Mouse (Mus musculus): ENCODE results near the gene Cluh. TPM values are rescaled to one million over a fixed set of nuclear protein-coding genes. Genes with fewer than 3 reads are reported as not detected.
A peak's percentile ranks its signal among the peaks of the same experiment; 100 is the strongest.

Gene Cluh
- 25.5 and 26.2 TPM in 2 replicates for polyA plus RNA-seq (2016; fragmentation: Nextera tagmentation; extraction: Ambion mirVana)

DNA sequence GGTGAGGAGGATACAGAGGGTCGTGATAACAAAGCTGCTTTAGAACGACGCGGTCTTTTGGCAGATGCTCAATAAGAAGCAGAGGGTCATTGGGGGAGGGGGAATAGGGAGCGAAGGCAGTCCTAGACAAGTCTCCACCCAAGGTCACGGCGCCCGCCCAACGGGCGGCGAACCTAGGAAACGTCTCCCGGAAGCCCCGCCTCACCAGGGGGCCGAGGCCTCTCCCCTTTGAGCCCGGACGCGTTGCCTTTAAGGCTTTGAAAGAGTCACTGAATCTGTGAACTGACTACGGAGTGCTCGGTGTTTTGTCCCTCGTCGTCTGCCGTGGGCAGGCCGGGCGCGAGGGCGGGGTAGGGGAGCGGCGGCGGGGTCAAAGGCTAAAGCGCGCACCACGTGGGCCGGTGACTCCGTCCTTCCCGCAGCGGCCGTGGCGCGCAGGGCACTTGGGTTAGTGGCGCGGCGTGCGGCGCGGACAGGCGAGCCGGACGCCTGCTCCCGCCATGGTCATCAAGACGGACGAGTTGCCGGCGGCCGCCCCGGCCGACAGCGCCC is at the start of gene Cluh:
TSS of gene Cluh (plus strand) at position 401 of the 552 bp plus-strand sequence.
- peak; percentile 96 for DNase-seq (ENCODE audit: low spot score)
- H3K27ac ChIP-seq (replicated peaks), result peak within 1 kb of the TSS; percentile 89
- peaks cover 54% of the 10 kb centered on the region for H3K4me1 ChIP-seq
- peak within 1 kb of the TSS; percentile 86 for H3K4me3 ChIP-seq
- H3K9me3 ChIP-seq (replicated peaks), result no peaks in the 10 kb centered on the region
- no peaks in the 10 kb centered on the region for H3K36me3 ChIP-seq
- peaks cover 5% of the 10 kb centered on the region; the same call in 1 of the 2 replicates for H3K27me3 ChIP-seq (ENCODE audit: low read depth, poor library complexity, severe bottlenecking)
- WGBS, result under 1% methylated on average over 58 of the region's 58 CpGs

- Histone ChIP-seq H3K36me3 (no peaks in the 10 kb centered on the region), H3K27ac (replicated peaks) (no peak overlapping the region), H3K4me1 (no peaks in the 10 kb centered on the region), H3K9me3 (replicated peaks) (no peaks in the 10 kb centered on the region), H3K27me3 (ENCODE audit: low read depth, poor library complexity, severe bottlenecking) (no peaks in the 10 kb centered on the region), H3K4me3 (no peak overlapping the region)
- WGBS, result 87% methylated on average over 1 of the region's 1 CpGs
- DNase-seq (ENCODE audit: low spot score), result no peak
Observed at GRCm38 (mm10) chr11:74602286-74602685, 47.0 kb upstream of the Cluh start.

DNA sequence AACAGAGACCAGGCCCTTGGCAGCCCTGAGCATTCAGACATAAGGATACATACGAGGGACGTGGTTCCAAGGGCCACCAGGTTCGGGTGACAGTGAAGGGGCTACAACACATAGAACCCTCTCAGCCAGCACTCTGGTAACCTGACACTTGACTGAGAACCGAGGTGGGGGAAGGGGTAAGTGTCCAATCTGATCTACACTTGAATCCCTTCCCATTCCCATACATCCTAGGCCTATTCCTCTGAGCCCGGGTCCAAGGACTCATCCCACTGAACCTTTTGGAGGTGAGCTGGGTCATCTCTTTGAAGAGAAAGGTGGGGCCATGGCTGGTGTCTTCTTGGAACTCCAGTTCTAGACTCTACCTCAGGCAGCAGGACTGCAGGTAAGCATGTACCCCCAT is 39.2 kb upstream of the Cluh start:
- no peak for DNase-seq (ENCODE audit: low spot score)
- 25% methylated on average over 5 of the region's 5 CpGs for WGBS
- Histone ChIP-seq H3K36me3 (no peaks in the 10 kb centered on the region), H3K4me1 (peaks cover 13% of the 10 kb centered on the region), H3K4me3 (peak overlapping the region; percentile 62), H3K9me3 (replicated peaks) (no peaks in the 10 kb centered on the region), H3K27ac (replicated peaks) (no peak overlapping the region), H3K27me3 (ENCODE audit: low read depth, poor library complexity, severe bottlenecking) (peaks cover 58% of the 10 kb centered on the region)

DNA sequence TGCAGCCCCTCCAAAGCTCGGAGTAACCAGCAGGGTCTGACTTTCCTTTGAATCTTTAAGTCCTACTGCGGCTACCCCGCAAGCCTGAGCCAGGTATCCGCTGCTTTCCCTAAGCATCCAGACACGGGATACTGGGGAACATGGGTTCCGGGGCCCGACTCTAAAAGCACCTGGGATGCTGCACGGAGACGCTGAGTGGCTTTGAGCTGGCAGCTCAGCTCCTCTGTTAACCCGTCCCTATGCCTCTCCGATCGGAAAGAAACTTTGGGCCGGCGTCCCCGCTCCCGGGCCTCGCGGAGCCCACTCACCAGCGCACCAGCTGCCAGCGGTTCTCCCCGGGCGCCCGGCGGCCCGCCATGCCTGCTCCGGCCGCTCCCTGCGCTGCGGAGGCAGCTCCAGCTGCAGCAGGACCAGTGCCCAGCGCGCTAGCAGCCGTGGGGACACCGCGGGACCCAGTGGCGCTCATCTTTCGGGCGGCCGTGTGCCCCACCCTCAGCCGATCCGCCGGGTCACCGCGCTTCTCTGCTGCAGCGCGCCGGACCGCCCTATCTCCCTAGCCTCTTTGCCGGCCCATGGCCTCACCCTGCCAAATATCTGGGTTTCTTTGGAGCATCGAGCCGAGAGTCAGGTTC is 38.6 kb upstream of the Cluh start, which contains the start of gene Rap1gap2:
TSS of gene Rap1gap2 (minus strand) at position 371 of the 632 bp plus-strand sequence.
- Histone ChIP-seq H3K36me3 (no peaks in the 10 kb centered on the region), H3K27ac (replicated peaks) (0 out of 2 replicates have a peak within 1 kb of the TSS, but pooled peaks have one; percentile 13), H3K9me3 (replicated peaks) (no peaks in the 10 kb centered on the region), H3K4me3 (peak within 1 kb of the TSS; percentile 62), H3K4me1 (peaks cover 13% of the 10 kb centered on the region), H3K27me3 (ENCODE audit: low read depth, poor library complexity, severe bottlenecking) (peaks cover 58% of the 10 kb centered on the region)
- peak; percentile 47 for DNase-seq (ENCODE audit: low spot score)
- WGBS, result 1% methylated on average over 50 of the region's 50 CpGs

DNA sequence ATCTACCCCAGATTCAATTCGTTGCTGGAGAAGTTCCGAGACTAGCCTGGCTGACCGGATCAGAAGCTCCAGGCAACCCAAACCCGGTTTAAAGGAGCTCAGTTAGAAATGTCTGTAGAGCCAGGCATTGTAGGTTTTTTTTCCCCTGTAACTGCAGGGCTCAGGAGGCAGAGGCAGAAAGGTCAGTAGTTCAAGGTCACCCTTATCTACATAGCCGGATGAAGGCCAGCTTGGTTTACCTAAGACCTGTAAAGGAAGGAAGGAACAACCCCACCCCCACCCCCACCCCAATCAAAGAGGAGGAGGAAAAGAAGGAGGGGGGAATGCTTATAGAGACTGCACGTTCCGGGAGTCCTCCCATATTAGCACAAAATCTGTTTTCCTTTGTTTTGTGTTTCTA is 37.9 kb upstream of the Cluh start:
- H3K4me3 ChIP-seq, result peak overlapping the region; percentile 62; the same call in 1 of the 2 replicates
- WGBS, result 33% methylated on average over 7 of the region's 7 CpGs
- no peak for DNase-seq (ENCODE audit: low spot score)
- no peaks in the 10 kb centered on the region for H3K9me3 ChIP-seq (replicated peaks)
- H3K27me3 ChIP-seq (ENCODE audit: low read depth, poor library complexity, severe bottlenecking), result peaks cover 58% of the 10 kb centered on the region
- no peaks in the 10 kb centered on the region for H3K36me3 ChIP-seq
- no peak overlapping the region for H3K27ac ChIP-seq (replicated peaks)
- H3K4me1 ChIP-seq, result peaks cover 13% of the 10 kb centered on the region

- Histone ChIP-seq H3K4me1 (peaks cover 13% of the 10 kb centered on the region), H3K4me3 (no peak overlapping the region), H3K9me3 (replicated peaks) (no peaks in the 10 kb centered on the region), H3K27me3 (ENCODE audit: low read depth, poor library complexity, severe bottlenecking) (peaks cover 66% of the 10 kb centered on the region), H3K36me3 (no peaks in the 10 kb centered on the region), H3K27ac (replicated peaks) (no peak overlapping the region)
- DNase-seq (ENCODE audit: low spot score), result no peak
- WGBS, result 63% methylated on average over 4 of the region's 4 CpGs
Observed at GRCm38 (mm10) chr11:74613428-74613827, 35.9 kb upstream of the Cluh start.

DNA sequence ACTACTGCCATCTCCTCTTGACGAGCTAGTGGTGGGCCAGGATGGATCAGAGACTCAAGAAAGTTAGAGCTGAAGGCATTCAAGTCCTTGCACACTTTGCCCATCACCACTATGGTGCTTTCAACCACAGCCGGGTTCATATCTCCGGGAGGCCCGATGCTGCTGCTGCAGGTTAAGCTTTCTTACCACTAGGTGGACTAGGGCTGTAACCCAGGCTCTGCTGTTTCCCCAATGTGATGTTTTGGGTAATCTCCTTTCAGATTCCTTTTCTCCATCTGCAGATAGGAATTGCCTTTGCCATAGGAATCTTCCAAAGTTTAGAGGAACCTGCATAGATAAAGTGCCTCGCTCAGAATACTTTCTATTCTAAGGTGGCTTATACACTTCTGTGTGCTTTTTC is 33.7 kb upstream of the Cluh start:
- Histone ChIP-seq H3K4me3 (no peak overlapping the region), H3K36me3 (no peaks in the 10 kb centered on the region), H3K27me3 (ENCODE audit: low read depth, poor library complexity, severe bottlenecking) (peaks cover 68% of the 10 kb centered on the region), H3K4me1 (peaks cover 22% of the 10 kb centered on the region), H3K9me3 (replicated peaks) (no peaks in the 10 kb centered on the region), H3K27ac (replicated peaks) (no peak overlapping the region)
- DNase-seq (ENCODE audit: low spot score), result no peak
- WGBS, result 58% methylated on average over 5 of the region's 5 CpGs

DNA sequence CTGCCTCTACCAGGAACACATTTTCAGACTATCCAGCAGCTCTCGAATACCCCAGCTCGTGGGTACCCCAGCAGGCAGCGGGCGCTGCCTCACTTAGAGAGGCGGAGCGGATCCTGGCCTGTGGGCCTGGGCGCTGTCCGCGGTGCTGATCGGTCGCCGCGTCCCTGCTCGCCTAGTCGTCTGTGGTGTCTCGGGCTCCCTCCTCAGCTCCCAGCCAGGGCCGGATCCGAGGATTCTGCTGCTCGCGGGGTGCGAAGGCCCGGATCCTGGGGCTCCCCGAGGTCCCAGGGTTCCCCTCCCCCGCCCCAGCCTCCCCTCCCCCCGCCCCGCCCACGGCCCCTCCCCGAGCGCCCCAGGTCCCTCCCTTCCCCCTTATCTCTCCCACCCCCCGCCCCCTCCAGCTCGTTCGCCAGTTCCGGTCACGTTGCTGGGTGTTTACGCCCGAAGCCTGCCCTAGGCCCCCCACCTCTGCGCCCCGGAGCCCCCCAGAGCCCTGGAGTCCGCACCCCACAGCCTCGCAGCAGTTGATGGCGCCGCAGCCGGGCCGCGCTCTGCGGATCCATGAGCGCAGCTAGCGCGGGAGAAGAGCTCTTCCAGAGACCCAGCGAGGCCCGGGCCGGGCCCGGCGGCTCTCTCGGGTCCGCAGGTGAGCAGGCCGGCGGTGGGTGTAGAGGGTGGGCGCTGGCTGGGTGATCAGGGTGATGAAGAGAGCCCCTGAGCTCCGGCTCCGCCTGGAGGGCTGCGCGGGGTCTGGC is 29.9 kb upstream of the Cluh start, which contains the start of gene Ccdc92b:
TSS of gene Ccdc92b (plus strand) at position 405 of the 755 bp plus-strand sequence.
- Histone ChIP-seq H3K4me3 (peak within 1 kb of the TSS; percentile 57), H3K4me1 (peaks cover 14% of the 10 kb centered on the region), H3K36me3 (no peaks in the 10 kb centered on the region), H3K27me3 (ENCODE audit: low read depth, poor library complexity, severe bottlenecking) (peaks cover 45% of the 10 kb centered on the region), H3K27ac (replicated peaks) (peak within 1 kb of the TSS; percentile 55), H3K9me3 (replicated peaks) (no peaks in the 10 kb centered on the region)
- WGBS, result under 1% methylated on average over 56 of the region's 63 CpGs
- DNase-seq (ENCODE audit: low spot score), result peak; percentile 87

DNA sequence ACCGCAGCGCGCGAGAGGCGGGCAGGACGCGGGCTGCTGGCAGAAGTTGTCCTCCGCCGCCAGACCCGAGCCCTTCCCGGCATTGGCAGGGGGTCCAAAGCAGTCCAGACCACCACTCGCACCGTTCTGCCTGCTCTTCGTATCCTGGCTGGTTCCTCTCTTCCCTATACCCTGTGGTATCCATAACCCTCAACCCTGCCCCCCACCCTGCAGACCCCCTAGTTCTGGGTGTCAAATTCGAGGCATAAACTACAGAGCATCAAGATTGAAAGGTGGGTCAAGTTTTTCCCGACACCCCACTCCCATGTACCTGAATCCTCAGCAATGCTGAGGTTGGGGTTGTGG is 29.4 kb upstream of the Cluh start:
- no peaks in the 10 kb centered on the region for H3K36me3 ChIP-seq
- peak overlapping the region; percentile 55 for H3K27ac ChIP-seq (replicated peaks)
- peak overlapping the region; percentile 57 for H3K4me3 ChIP-seq
- peaks cover 14% of the 10 kb centered on the region for H3K4me1 ChIP-seq
- WGBS, result 3% methylated on average over 16 of the region's 16 CpGs
- peaks cover 45% of the 10 kb centered on the region for H3K27me3 ChIP-seq (ENCODE audit: low read depth, poor library complexity, severe bottlenecking)
- no peak for DNase-seq (ENCODE audit: low spot score)
- H3K9me3 ChIP-seq (replicated peaks), result no peaks in the 10 kb centered on the region

DNA sequence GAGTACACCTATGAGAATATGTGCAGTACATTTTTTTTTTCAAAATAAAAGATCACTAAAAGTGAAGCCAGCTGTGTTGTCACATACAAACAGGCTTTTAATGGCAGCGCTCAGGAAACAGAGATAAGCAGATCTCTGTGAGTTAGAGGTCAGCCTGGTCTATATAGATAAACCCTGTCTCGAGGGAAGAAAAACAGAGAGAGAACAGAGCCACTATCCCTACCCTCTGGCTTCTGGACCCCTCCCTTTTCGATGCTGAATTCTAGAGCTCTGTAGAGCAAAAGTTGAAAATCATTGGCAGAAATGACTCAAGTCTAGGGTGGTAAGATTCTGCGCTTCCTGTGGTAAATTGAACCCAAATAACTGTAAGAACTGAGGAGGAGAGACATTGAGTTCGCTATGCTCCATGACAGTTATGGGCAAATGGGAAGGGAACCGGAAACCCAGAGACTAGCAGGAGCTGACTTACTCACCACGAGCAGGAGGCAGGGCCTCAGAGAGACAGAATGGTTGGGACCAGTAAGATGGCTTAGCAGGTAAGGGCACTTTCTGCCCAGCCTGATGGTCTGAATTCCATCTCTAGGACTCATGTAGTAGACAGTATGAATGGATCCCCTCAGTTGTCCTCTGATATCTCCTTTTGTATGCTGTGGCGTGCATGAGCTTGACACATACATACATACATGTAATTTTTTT is 27.2 kb upstream of the Cluh start:
- Histone ChIP-seq H3K27me3 (ENCODE audit: low read depth, poor library complexity, severe bottlenecking) (peaks cover 45% of the 10 kb centered on the region), H3K4me1 (peaks cover 14% of the 10 kb centered on the region), H3K4me3 (no peak overlapping the region), H3K27ac (replicated peaks) (no peak overlapping the region), H3K9me3 (replicated peaks) (no peaks in the 10 kb centered on the region), H3K36me3 (no peaks in the 10 kb centered on the region)
- WGBS, result 78% methylated on average over 8 of the region's 8 CpGs
- no peak for DNase-seq (ENCODE audit: low spot score)

DNA sequence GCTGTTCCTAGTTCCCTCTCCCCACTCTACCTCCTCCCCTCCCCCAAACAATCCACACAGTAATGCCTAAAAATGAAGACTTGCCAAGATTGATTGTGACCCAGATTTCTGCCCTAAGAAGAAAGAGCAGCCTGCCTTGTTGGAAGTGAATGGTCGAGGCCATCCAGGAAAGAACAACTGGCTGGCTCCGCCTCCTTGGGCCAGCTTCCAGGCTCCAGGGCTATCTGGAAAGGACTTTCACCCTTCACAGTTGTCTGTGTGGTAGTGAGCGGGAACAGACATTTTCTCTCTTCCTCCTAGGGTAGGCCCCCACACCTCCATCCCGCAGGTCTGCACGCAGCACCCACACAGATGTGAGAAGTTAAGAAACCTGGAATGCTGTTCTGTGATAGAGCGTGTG is 25.6 kb upstream of the Cluh start:
- Histone ChIP-seq H3K4me3 (no peak overlapping the region), H3K36me3 (no peaks in the 10 kb centered on the region), H3K4me1 (peaks cover 14% of the 10 kb centered on the region), H3K27ac (replicated peaks) (no peak overlapping the region), H3K27me3 (ENCODE audit: low read depth, poor library complexity, severe bottlenecking) (peaks cover 29% of the 10 kb centered on the region), H3K9me3 (replicated peaks) (no peaks in the 10 kb centered on the region)
- DNase-seq (ENCODE audit: low spot score), result no peak
- WGBS, result 82% methylated on average over 6 of the region's 6 CpGs

GRCm38 (mm10) chr11:74625333-74625732 is 24.0 kb upstream of the Cluh start:
- H3K4me1 ChIP-seq, result no peaks in the 10 kb centered on the region
- H3K27me3 ChIP-seq (ENCODE audit: low read depth, poor library complexity, severe bottlenecking), result peaks cover 13% of the 10 kb centered on the region
- no peak for DNase-seq (ENCODE audit: low spot score)
- H3K27ac ChIP-seq (replicated peaks), result no peak overlapping the region
- H3K36me3 ChIP-seq, result no peaks in the 10 kb centered on the region
- H3K4me3 ChIP-seq, result no peak overlapping the region
- H3K9me3 ChIP-seq (replicated peaks), result no peaks in the 10 kb centered on the region

Data from midbrain, embryonic 10.5 days (tissue).